Mouse (Mus musculus): ENCODE data around the gene Zfp931. TPM values are rescaled to one million over a fixed set of nuclear protein-coding genes. Genes with fewer than 3 reads are reported as not detected.
A peak's percentile ranks its signal among the peaks of the same experiment; 100 is the strongest.
"Not testable (repeated sequence)": the region's sequence is repeated elsewhere in the genome, so short reads cannot be mapped to it uniquely, and the experiment has no call there.

Zfp931 gene
- polyA plus RNA-seq (2014; fragmentation: Nextera tagmentation; extraction: Ambion mirVana) = 14.9 and 15.6 TPM in 2 replicates

DNA sequence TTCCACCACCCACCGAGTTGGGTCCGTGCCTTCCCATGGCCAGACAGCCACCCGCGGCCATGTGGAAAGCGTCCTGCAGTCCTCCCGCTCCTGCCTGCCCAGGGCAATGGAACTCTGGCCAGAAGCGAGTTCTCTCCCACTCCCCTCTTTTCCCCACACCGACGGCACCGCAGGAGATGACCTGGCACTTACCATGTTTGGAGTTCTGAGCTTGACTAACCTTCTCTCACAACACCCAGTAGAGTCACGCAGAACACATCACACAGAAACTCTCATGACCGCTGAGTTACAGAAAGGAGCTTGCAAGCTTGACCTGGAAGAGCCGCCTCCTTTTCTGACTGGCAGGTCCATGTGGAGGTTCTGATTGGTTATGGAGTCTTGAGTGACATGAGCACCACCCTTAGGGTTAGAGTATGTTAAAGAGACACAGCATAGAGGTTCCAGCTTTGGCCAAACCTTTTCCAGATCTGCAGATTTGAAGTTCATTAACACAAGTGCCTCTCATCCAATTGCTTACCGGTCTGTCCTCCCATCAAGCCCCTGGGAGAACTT is at the start of gene Zfp931:
TSS of gene Zfp931 (minus strand) at position 311 of the 552 bp plus-strand sequence.
- H3K9ac ChIP-seq (ENCODE audit: low read depth, low read length); H3K27ac ChIP-seq (ENCODE audit: low read depth, low read length); H3K36me3 ChIP-seq (ENCODE audit: control insufficient read depth, insufficient read depth, low read length); ATAC-seq (replicated peaks; ENCODE audit: insufficient number of reproducible peaks, low FRiP score, low TSS enrichment); H3K27me3 ChIP-seq (ENCODE audit: control insufficient read depth, insufficient read depth, low read length); H3K9me3 ChIP-seq (replicated peaks; ENCODE audit: control insufficient read depth, low read length); H3K4me1 ChIP-seq (ENCODE audit: control insufficient read depth, insufficient read depth, low read length): not testable (repeated sequence)
- 0% methylated on average over 3 of the region's 14 CpGs for WGBS (ENCODE audit: insufficient replicate concordance)
- H3K4me3 ChIP-seq (ENCODE audit: low read depth, low read length) = peak within 1 kb of the TSS; percentile 45
- peak within 1 kb of the TSS; percentile 48 for H3K4me2 ChIP-seq

DNA sequence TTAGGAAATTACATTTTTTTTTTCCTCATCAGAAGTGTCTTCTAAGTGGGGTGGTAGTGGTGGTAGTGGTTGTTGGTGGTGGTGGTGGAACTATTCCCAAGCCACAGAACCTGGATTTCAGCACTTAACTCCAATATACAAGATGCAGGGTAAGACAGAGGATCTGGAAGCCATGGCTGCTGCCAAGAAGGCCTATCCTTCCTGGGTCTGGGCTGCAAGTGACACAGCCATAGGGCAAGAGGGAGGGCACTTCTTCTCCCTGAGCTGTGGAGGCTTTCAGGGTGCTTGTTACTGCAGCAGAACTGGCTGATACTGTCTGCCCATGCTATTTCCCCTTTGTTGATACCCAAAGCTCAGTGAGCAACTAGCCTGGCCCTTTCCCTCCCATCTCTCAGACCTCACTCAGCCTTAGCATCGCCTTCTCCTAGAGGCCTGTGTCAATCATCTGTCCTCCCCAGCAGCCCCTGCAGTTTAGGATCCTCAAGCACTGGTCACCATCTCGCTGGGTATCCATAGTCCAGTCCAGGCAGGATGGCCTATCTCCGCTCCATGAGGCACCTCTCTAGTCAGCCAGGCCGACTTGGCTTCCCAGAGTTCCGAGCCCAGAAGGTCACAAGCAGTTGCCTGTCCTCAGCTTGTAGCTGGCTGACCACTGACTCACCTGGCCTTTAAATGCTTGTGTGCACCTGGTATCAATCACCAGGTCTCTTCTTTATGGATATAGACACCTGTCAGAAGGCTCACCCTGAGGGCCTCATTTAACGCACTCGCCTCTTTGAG is 48.0 kb upstream of the Zfp931 start:
- no peak overlapping the region for H3K4me3 ChIP-seq (ENCODE audit: low read depth, low read length)
- H3K36me3 ChIP-seq (ENCODE audit: control insufficient read depth, insufficient read depth, low read length) = no peaks in the 10 kb centered on the region
- no peak overlapping the region for H3K27ac ChIP-seq (ENCODE audit: low read depth, low read length)
- H3K4me1 ChIP-seq (ENCODE audit: control insufficient read depth, insufficient read depth, low read length) = no peaks in the 10 kb centered on the region
- peaks cover 7% of the 10 kb centered on the region for H3K27me3 ChIP-seq (ENCODE audit: control insufficient read depth, insufficient read depth, low read length)
- no peak overlapping the region for H3K9ac ChIP-seq (ENCODE audit: low read depth, low read length)
- 90% methylated on average over 7 of the region's 7 CpGs for WGBS (ENCODE audit: insufficient replicate concordance)
- no peaks in the 10 kb centered on the region for H3K9me3 ChIP-seq (replicated peaks; ENCODE audit: control insufficient read depth, low read length)
- no peak overlapping the region for H3K4me2 ChIP-seq
- no peak for ATAC-seq (replicated peaks; ENCODE audit: insufficient number of reproducible peaks, low FRiP score, low TSS enrichment)

DNA sequence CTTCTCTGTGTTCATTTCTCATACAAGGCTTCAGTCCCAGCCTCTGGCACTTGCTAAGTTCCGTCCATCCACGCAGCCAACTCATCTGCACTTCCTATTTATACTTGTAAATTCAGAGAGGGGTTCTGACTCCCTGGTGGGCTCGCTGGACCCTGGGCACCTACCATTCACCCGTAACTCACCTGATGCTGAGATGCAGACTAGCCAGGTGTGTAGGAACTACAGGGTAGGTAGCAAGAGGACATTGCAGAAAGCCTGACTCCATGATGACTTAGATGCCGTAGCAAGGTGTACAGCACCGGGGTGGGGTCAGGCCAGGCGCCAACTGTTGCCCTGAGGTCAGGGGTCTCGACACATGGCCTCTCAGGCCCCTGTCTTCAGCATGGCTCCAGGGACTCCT is 47.2 kb upstream of the Zfp931 start:
- H3K36me3 ChIP-seq (ENCODE audit: control insufficient read depth, insufficient read depth, low read length) = no peaks in the 10 kb centered on the region
- H3K4me3 ChIP-seq (ENCODE audit: low read depth, low read length) = no peak overlapping the region
- H3K4me1 ChIP-seq (ENCODE audit: control insufficient read depth, insufficient read depth, low read length) = no peaks in the 10 kb centered on the region
- 82% methylated on average over 8 of the region's 8 CpGs for whole genome bisulfite sequencing (ENCODE audit: insufficient replicate concordance)
- H3K27me3 ChIP-seq (ENCODE audit: control insufficient read depth, insufficient read depth, low read length) = peaks cover 14% of the 10 kb centered on the region
- H3K9ac ChIP-seq (ENCODE audit: low read depth, low read length) = no peak overlapping the region
- no peak overlapping the region for H3K4me2 ChIP-seq
- no peaks in the 10 kb centered on the region for H3K9me3 ChIP-seq (replicated peaks; ENCODE audit: control insufficient read depth, low read length)
- no peak overlapping the region for H3K27ac ChIP-seq (ENCODE audit: low read depth, low read length)
- no peak for ATAC-seq (replicated peaks; ENCODE audit: insufficient number of reproducible peaks, low FRiP score, low TSS enrichment)

DNA sequence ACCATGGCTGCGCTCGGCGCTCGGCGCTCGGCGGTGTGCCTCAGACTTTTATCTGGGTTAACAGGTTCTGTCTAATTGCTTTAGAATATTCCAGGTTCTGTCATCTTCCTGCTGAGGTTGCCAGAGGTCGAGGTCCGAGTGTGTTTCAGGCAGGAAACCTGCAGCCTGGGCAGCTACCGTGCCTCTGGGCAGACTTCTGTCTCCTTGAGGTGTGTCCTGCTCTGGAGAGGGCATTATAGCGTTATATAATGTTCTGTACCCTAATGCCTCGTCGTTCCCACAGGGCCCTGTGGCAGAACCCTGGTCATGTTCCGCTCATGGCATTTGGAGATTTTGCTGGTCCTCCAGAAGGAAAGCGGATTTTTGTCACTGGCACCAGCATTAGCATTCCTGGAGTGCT is 45.2 kb upstream of the Zfp931 start:
- ATAC-seq (replicated peaks; ENCODE audit: insufficient number of reproducible peaks, low FRiP score, low TSS enrichment) = no peak
- H3K4me2 ChIP-seq = no peak overlapping the region
- H3K27ac ChIP-seq (ENCODE audit: low read depth, low read length) = no peak overlapping the region
- no peaks in the 10 kb centered on the region for H3K4me1 ChIP-seq (ENCODE audit: control insufficient read depth, insufficient read depth, low read length)
- H3K27me3 ChIP-seq (ENCODE audit: control insufficient read depth, insufficient read depth, low read length) = peaks cover 30% of the 10 kb centered on the region
- no peaks in the 10 kb centered on the region for H3K9me3 ChIP-seq (replicated peaks; ENCODE audit: control insufficient read depth, low read length)
- H3K9ac ChIP-seq (ENCODE audit: low read depth, low read length) = no peak overlapping the region
- WGBS (ENCODE audit: insufficient replicate concordance) = 71% methylated on average over 15 of the region's 15 CpGs
- no peak overlapping the region for H3K4me3 ChIP-seq (ENCODE audit: low read depth, low read length)
- no peaks in the 10 kb centered on the region for H3K36me3 ChIP-seq (ENCODE audit: control insufficient read depth, insufficient read depth, low read length)

DNA sequence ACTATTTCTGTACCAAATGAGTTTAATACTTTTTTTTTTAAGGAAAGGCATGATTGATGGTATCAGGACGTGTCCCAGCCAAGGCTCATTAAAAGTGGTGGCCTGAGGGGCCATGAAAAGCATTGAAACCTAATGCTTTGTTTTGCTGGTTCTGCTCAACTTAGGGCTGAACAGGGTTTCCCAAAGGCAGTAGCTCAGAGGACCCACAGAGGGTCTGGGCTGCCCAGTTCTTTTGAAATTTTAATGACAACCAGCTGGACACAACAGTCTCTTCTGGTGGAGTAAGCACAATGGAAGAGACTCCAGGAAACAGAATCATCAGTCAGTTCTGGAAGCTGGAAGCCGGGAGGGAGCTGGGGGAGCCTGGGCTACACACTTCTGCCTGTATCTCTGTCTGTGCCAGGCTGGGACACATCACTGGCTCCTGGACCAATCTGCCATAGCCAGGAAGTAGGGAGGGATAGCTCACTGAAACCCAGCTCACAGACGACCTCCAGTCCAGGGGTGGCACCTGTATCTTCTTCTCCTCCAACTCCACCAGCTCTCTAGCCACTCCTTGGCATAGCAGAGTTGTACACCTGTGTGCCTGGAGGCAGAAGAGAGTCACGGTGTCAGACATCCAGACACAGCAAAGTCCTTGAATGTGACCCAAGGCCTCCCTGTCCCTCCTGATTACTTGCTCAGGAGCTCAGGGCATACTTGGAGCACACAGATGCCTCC is 43.8 kb upstream of the Zfp931 start:
- no peaks in the 10 kb centered on the region for H3K4me1 ChIP-seq (ENCODE audit: control insufficient read depth, insufficient read depth, low read length)
- no peak for ATAC-seq (replicated peaks; ENCODE audit: insufficient number of reproducible peaks, low FRiP score, low TSS enrichment)
- H3K36me3 ChIP-seq (ENCODE audit: control insufficient read depth, insufficient read depth, low read length) = no peaks in the 10 kb centered on the region
- peaks cover 37% of the 10 kb centered on the region for H3K27me3 ChIP-seq (ENCODE audit: control insufficient read depth, insufficient read depth, low read length)
- 46% methylated on average over 4 of the region's 4 CpGs for WGBS (ENCODE audit: insufficient replicate concordance)
- H3K4me2 ChIP-seq = no peak overlapping the region
- no peaks in the 10 kb centered on the region for H3K9me3 ChIP-seq (replicated peaks; ENCODE audit: control insufficient read depth, low read length)
- H3K4me3 ChIP-seq (ENCODE audit: low read depth, low read length) = no peak overlapping the region
- no peak overlapping the region for H3K27ac ChIP-seq (ENCODE audit: low read depth, low read length)
- no peak overlapping the region for H3K9ac ChIP-seq (ENCODE audit: low read depth, low read length)

DNA sequence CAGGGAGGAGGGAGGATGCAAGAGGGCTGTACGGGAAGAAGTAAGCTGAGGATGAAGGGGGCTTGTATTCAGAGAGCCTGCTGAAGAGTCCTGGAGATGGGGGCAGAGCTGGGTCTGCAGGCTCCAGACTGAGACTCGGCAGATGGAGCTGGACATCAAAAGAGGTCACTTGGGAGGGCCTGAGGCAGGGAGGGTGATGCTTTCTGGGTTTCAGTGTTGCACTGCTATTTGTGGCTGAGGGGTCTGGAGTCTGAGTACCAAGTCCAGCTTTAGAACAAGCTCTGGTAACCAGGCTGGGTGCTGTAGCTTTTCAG is 43.1 kb upstream of the Zfp931 start:
- H3K27me3 ChIP-seq (ENCODE audit: control insufficient read depth, insufficient read depth, low read length) = peaks cover 39% of the 10 kb centered on the region
- no peaks in the 10 kb centered on the region for H3K9me3 ChIP-seq (replicated peaks; ENCODE audit: control insufficient read depth, low read length)
- no peak overlapping the region for H3K27ac ChIP-seq (ENCODE audit: low read depth, low read length)
- no peak overlapping the region for H3K9ac ChIP-seq (ENCODE audit: low read depth, low read length)
- H3K36me3 ChIP-seq (ENCODE audit: control insufficient read depth, insufficient read depth, low read length) = no peaks in the 10 kb centered on the region
- ATAC-seq (replicated peaks; ENCODE audit: insufficient number of reproducible peaks, low FRiP score, low TSS enrichment) = no peak
- no peak overlapping the region for H3K4me2 ChIP-seq
- no peaks in the 10 kb centered on the region for H3K4me1 ChIP-seq (ENCODE audit: control insufficient read depth, insufficient read depth, low read length)
- 46% methylated on average over 2 of the region's 2 CpGs for WGBS (ENCODE audit: insufficient replicate concordance)
- H3K4me3 ChIP-seq (ENCODE audit: low read depth, low read length) = no peak overlapping the region

DNA sequence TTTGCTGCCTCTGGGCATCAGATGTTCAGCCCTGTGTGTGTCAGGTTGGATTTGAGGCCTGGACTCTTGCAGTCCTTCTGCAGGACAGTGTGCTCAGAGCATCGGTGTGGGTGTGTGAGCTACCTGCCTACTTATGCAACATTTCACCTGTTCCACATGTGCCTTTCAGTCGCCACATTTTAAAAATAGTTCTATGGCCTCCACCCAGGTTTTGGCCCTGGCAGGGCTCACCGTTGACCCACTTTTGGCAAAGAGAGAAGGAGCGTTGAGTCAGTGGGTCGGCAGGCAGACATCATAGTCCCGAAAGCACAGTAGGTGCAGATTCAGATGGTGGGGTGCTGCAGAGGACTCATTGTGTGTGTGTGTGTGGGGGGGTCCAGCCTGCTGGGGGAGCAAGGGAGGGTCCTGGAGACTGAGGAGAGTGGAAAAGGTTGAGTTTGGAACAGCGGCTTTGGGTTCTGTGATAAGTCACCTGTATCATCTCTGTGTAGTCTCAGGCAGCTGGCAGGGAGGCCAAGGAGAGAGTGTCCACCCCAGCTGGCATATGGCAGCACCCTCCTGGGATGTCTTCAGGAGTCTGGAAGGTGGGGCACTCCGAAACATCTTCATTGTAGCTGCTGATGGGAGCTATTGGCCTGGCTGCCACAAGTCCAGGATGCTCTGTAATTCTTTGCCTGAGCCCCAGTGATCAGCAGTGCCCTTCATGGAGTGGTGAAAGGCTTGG is 42.5 kb upstream of the Zfp931 start:
- Histone ChIP-seq H3K27ac (ENCODE audit: low read depth, low read length) (no peak overlapping the region), H3K4me3 (ENCODE audit: low read depth, low read length) (no peak overlapping the region), H3K4me1 (ENCODE audit: control insufficient read depth, insufficient read depth, low read length) (no peaks in the 10 kb centered on the region), H3K9ac (ENCODE audit: low read depth, low read length) (no peak overlapping the region), H3K9me3 (replicated peaks; ENCODE audit: control insufficient read depth, low read length) (no peaks in the 10 kb centered on the region), H3K36me3 (ENCODE audit: control insufficient read depth, insufficient read depth, low read length) (no peaks in the 10 kb centered on the region), H3K4me2 (no peak overlapping the region), H3K27me3 (ENCODE audit: control insufficient read depth, insufficient read depth, low read length) (peaks cover 39% of the 10 kb centered on the region)
- 86% methylated on average over 8 of the region's 8 CpGs for WGBS (ENCODE audit: insufficient replicate concordance)
- no peak for ATAC-seq (replicated peaks; ENCODE audit: insufficient number of reproducible peaks, low FRiP score, low TSS enrichment)

DNA sequence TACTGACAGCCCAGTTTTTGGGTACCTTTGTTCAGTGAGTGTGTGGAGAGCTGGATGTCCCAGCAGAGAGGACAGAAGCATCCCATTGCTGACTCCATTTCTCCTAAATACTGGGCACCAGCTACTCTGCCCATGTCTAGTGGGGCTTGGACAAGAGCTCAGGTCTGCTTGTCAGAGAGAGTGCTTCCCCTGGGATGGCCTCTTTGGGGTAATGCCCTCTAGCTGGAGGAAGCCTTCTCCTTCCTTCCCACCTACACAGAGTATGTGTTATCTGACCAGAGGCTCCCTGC is 42.0 kb upstream of the Zfp931 start:
- Histone ChIP-seq H3K4me1 (ENCODE audit: control insufficient read depth, insufficient read depth, low read length) (no peaks in the 10 kb centered on the region), H3K27me3 (ENCODE audit: control insufficient read depth, insufficient read depth, low read length) (peaks cover 39% of the 10 kb centered on the region), H3K4me2 (no peak overlapping the region), H3K9me3 (replicated peaks; ENCODE audit: control insufficient read depth, low read length) (no peaks in the 10 kb centered on the region), H3K27ac (ENCODE audit: low read depth, low read length) (no peak overlapping the region), H3K4me3 (ENCODE audit: low read depth, low read length) (no peak overlapping the region), H3K9ac (ENCODE audit: low read depth, low read length) (no peak overlapping the region), H3K36me3 (ENCODE audit: control insufficient read depth, insufficient read depth, low read length) (no peaks in the 10 kb centered on the region)
- ATAC-seq (replicated peaks; ENCODE audit: insufficient number of reproducible peaks, low FRiP score, low TSS enrichment) = no peak

All from heart, embryonic 11.5 days (tissue).